Mouse (Mus musculus): ENCODE measurements around the gene Tet2. TPM values are rescaled to one million over a fixed set of nuclear protein-coding genes. Genes with fewer than 3 reads are reported as not detected.
A peak's percentile ranks its signal among the peaks of the same experiment; 100 is the strongest.

The Tet2 gene
- total and polyA plus RNA-seq, 3 experiments: 6.8 to 101 (median 10.9) TPM

GRCm38 (mm10) chr3:133468883-133469282, 76.1 kb downstream of the Tet2 start:
- DNase-seq (ENCODE audit: low read depth, low spot score): no peak
- H3K79me2 ChIP-seq (ENCODE audit: control insufficient read depth, insufficient read depth, low read length, poor library complexity): no peaks in the 10 kb centered on the region
- TF ChIP-seq BHLHE40 (IDR thresholded peaks at IDR 0.05; ENCODE audit: borderline replicate concordance, low read depth, low read length) (no peak), GABPA (IDR thresholded peaks at IDR 0.05; ENCODE audit: low read depth, low read length) (no peak), CHD2 (IDR thresholded peaks at IDR 0.05; ENCODE audit: low read length) (no peak), RAD21 (IDR thresholded peaks at IDR 0.05; ENCODE audit: low read depth, low read length) (no peak)
- H3K27me3 ChIP-seq (ENCODE audit: control insufficient read depth in 1 of 2, insufficient read depth in 2 of 2, low read length in 2 of 2): no peaks in the 10 kb centered on the region
- peaks cover 2 to 11% of the 10 kb centered on the region in 2 experiments; a peak in 2 of 4 replicates for H3K36me3 ChIP-seq (ENCODE audit: control insufficient read depth in 1 of 2, insufficient read depth in 2 of 2, low read length in 2 of 2)
- H3K4me1 ChIP-seq (ENCODE audit: control insufficient read depth in 1 of 2, insufficient read depth in 2 of 2, low read length in 2 of 2): 0 out of 4 replicates have a peak, but pooled peaks cover 0 to 3% of the 10 kb centered on the region in 2 experiments
- H3K9ac ChIP-seq (ENCODE audit: control insufficient read depth, low read depth, low read length, poor library complexity, severe bottlenecking): no peak overlapping the region
- H3K27ac ChIP-seq (ENCODE audit: control insufficient read depth, low read depth, low read length): no peak overlapping the region
- H3K9me3 ChIP-seq (replicated peaks; ENCODE audit: insufficient read depth, low read length): no peaks in the 10 kb centered on the region
- H3K4me3 ChIP-seq (ENCODE audit: control insufficient read depth in 1 of 2, insufficient read depth in 1 of 2, low read depth in 2 of 2, low read length in 2 of 2): no peak overlapping the region

GRCm38 (mm10) chr3:133463233-133463632, 81.7 kb downstream of the Tet2 start:
- no peaks in the 10 kb centered on the region for H3K79me2 ChIP-seq (ENCODE audit: control insufficient read depth, insufficient read depth, low read length, poor library complexity)
- no peak overlapping the region for H3K4me3 ChIP-seq (ENCODE audit: control insufficient read depth in 1 of 2, insufficient read depth in 1 of 2, low read depth in 2 of 2, low read length in 2 of 2)
- H3K27ac ChIP-seq (ENCODE audit: control insufficient read depth, low read depth, low read length): no peak overlapping the region
- H3K9ac ChIP-seq (ENCODE audit: control insufficient read depth, low read depth, low read length, poor library complexity, severe bottlenecking): no peak overlapping the region
- H3K36me3 ChIP-seq (ENCODE audit: control insufficient read depth in 1 of 2, insufficient read depth in 2 of 2, low read length in 2 of 2): peaks cover 2 to 9% of the 10 kb centered on the region in 2 experiments; a peak in 3 of 4 replicates
- H3K9me3 ChIP-seq (replicated peaks; ENCODE audit: insufficient read depth, low read length): no peaks in the 10 kb centered on the region
- DNase-seq (ENCODE audit: low read depth, low spot score): peak; percentile 77
- no peaks in the 10 kb centered on the region for H3K27me3 ChIP-seq (ENCODE audit: control insufficient read depth in 1 of 2, insufficient read depth in 2 of 2, low read length in 2 of 2)
- peaks cover 0 to 8% of the 10 kb centered on the region in 2 experiments; a peak in 3 of 4 replicates for H3K4me1 ChIP-seq (ENCODE audit: control insufficient read depth in 1 of 2, insufficient read depth in 2 of 2, low read length in 2 of 2)
- peak; percentile 93 for TF ChIP-seq TCF12 (IDR thresholded peaks at IDR 0.05; ENCODE audit: low read depth, low read length)
- peak; percentile 78 for TF ChIP-seq TAL1 (IDR thresholded peaks at IDR 0.05; ENCODE audit: low read length)
- no peak for TF ChIP-seq HCFC1 (IDR thresholded peaks at IDR 0.05; ENCODE audit: low read depth, low read length)
- TF ChIP-seq USF2 (IDR thresholded peaks at IDR 0.05; ENCODE audit: borderline replicate concordance in 1 of 2, insufficient read depth in 1 of 2, low read depth in 1 of 2, low read length in 2 of 2): no peak
- no peak for TF ChIP-seq ZMIZ1 (IDR thresholded peaks at IDR 0.05; ENCODE audit: low read depth, low read length)
- no peak for TF ChIP-seq MAFK (IDR thresholded peaks at IDR 0.05; ENCODE audit: borderline replicate concordance, low read depth, low read length)
- TF ChIP-seq BHLHE40 (IDR thresholded peaks at IDR 0.05; ENCODE audit: borderline replicate concordance, low read depth, low read length): no peak
- no peak for TF ChIP-seq ELF1 (IDR thresholded peaks at IDR 0.05; ENCODE audit: low read depth, low read length)
- TF ChIP-seq MAX (IDR thresholded peaks at IDR 0.05; ENCODE audit: low read length): no peak
- TF ChIP-seq MXI1 (IDR thresholded peaks at IDR 0.05; ENCODE audit: low read depth, low read length): 0 out of 2 replicates have a peak, but pooled peaks have one; percentile 23
- no peak for TF ChIP-seq TBP (IDR thresholded peaks at IDR 0.05; ENCODE audit: low read depth, low read length)
- TF ChIP-seq ETS1 (IDR thresholded peaks at IDR 0.05; ENCODE audit: low read depth, low read length): peak; percentile 61
- TF ChIP-seq MEF2A (IDR thresholded peaks at IDR 0.05; ENCODE audit: extremely low read depth, insufficient replicate concordance, low read depth, low read length, poor library complexity, severe bottlenecking): no peak
- peak; percentile 89 for TF ChIP-seq GATA1 (IDR thresholded peaks at IDR 0.05; ENCODE audit: low read depth, low read length)
- no peak for TF ChIP-seq ZC3H11A (IDR thresholded peaks at IDR 0.05; ENCODE audit: low read depth, low read length)
- TF ChIP-seq ZNF384 (IDR thresholded peaks at IDR 0.05; ENCODE audit: low read depth, low read length): no peak
- no peak for TF ChIP-seq SIN3A (IDR thresholded peaks at IDR 0.05; ENCODE audit: low read length)
- no peak; the same call in 1 of the 2 replicates for TF ChIP-seq USF1 (IDR thresholded peaks at IDR 0.05; ENCODE audit: low read depth, low read length)
- no peak for TF ChIP-seq E2F4 (IDR thresholded peaks at IDR 0.05; ENCODE audit: borderline replicate concordance, low read depth, low read length)
- no peak for TF ChIP-seq KAT2A (conservative IDR thresholded peaks at IDR 0.05; ENCODE audit: low read depth, low read length)
- no peak for TF ChIP-seq SMC3 (IDR thresholded peaks at IDR 0.05; ENCODE audit: low read depth, low read length)
- TF ChIP-seq POLR2AphosphoS5 (IDR thresholded peaks at IDR 0.05; ENCODE audit: borderline replicate concordance, low read depth, low read length): no peak
- no peak for TF ChIP-seq NRF1 (IDR thresholded peaks at IDR 0.05; ENCODE audit: insufficient read depth, low read depth, low read length, poor library complexity, severe bottlenecking)
- no peak for TF ChIP-seq POLR2A (IDR thresholded peaks at IDR 0.05; ENCODE audit: control insufficient read depth in 1 of 2, insufficient read depth in 1 of 2, low read depth in 1 of 2, low read length in 2 of 2, poor library complexity in 1 of 2)
- TF ChIP-seq POLR2AphosphoS2 (IDR thresholded peaks at IDR 0.05; ENCODE audit: low read length): no peak
- TF ChIP-seq MYB (IDR thresholded peaks at IDR 0.05; ENCODE audit: low read depth, low read length): no peak
- TF ChIP-seq GABPA (IDR thresholded peaks at IDR 0.05; ENCODE audit: low read depth, low read length): no peak
- TF ChIP-seq CTCF (IDR thresholded peaks at IDR 0.05 in 2 of 3, conservative IDR thresholded peaks at IDR 0.05 in 1 of 3; ENCODE audit: control insufficient read depth in 1 of 3, insufficient read depth in 1 of 3, low read depth in 2 of 3, low read length in 3 of 3, poor library complexity in 1 of 3, severe bottlenecking in 1 of 3): no peak
- TF ChIP-seq MYC (IDR thresholded peaks at IDR 0.05; ENCODE audit: low read depth, low read length): 0 out of 2 replicates have a peak, but pooled peaks have one; percentile 34
- peak; percentile 81 for TF ChIP-seq RCOR1 (IDR thresholded peaks at IDR 0.05; ENCODE audit: low read depth, low read length)
